Mouse (Mus musculus): ENCODE data around the gene Atp8b3.

Atp8b3 gene

GRCm38 (mm10) chr10:80513739-80514138, 25.2 kb downstream of the Atp8b3 start:
- DNase-seq, result no peak

- no peak for DNase-seq
Observed at GRCm38 (mm10) chr10:80510273-80510660, 28.7 kb downstream of the Atp8b3 start.

GRCm38 (mm10) chr10:80509412-80510272, 29.3 kb downstream of the Atp8b3 start:
- peak; percentile 59 to 87 for DNase-seq

GRCm38 (mm10) chr10:80506222-80506621, 32.7 kb downstream of the Atp8b3 start:
- DNase-seq, result peak; percentile 27 to 72

- no peak for DNase-seq
Observed at GRCm38 (mm10) chr10:80504724-80505123, 34.2 kb downstream of the Atp8b3 start.

- no peak for DNase-seq
Observed at GRCm38 (mm10) chr10:80503599-80504220, 35.2 kb downstream of the Atp8b3 start.

GRCm38 (mm10) chr10:80502819-80503314, 36.1 kb downstream of the Atp8b3 start:
- DNase-seq, result no peak

GRCm38 (mm10) chr10:80502291-80502690, 36.6 kb downstream of the Atp8b3 start:
- no peak for DNase-seq

- DNase-seq, result no peak
Observed at GRCm38 (mm10) chr10:80496421-80496820, 42.5 kb downstream of the Atp8b3 start.

GRCm38 (mm10) chr10:80495901-80496300, 43.0 kb downstream of the Atp8b3 start:
- DNase-seq, result no peak

GRCm38 (mm10) chr10:80494732-80495131, 44.2 kb downstream of the Atp8b3 start, which contains the start of gene Onecut3:
TSS of gene Onecut3 (plus strand) at chr10:80494835.
- DNase-seq, result peak in 1 of 2 experiments; percentile 18

GRCm38 (mm10) chr10:80490051-80490450, 48.9 kb downstream of the Atp8b3 start:
- peak; percentile 41 to 51 for DNase-seq

- no peak for DNase-seq
Observed at GRCm38 (mm10) chr10:80486862-80487379, 52.0 kb downstream of the Atp8b3 start.

- no peak for DNase-seq
Observed at GRCm38 (mm10) chr10:80481002-80481401, 57.9 kb downstream of the Atp8b3 start.

GRCm38 (mm10) chr10:80478531-80478930, 60.4 kb downstream of the Atp8b3 start:
- no peak for DNase-seq

GRCm38 (mm10) chr10:80475290-80475959, 63.5 kb downstream of the Atp8b3 start:
- peak; percentile 77 to 83 for DNase-seq
